Mouse (Mus musculus) heart, embryonic 13.5 days (tissue): ENCODE results near the gene Fzd10. TPM values are rescaled to one million over a fixed set of nuclear protein-coding genes. Genes with fewer than 3 reads are reported as not detected.

Experiments
- ATAC-seq: fragments of 200-750 bp; cut with Nextera tagmentation; 2 replicates; pipeline ENCODE4 v1.8.0; 2017; ENCODE audit warnings: moderate TSS enrichment; ENCODE audit not compliant: insufficient number of reproducible peaks, low FRiP score, low TSS enrichment; ENCODE audit errors: extremely low read depth
- H3K27ac ChIP-seq: fragments of 300-500 bp; sonication (generic); replicated peaks from 2 replicates; pipeline ENCODE4 v1.5.1; 2015; ENCODE audit warnings: moderate library complexity, mild to moderate bottlenecking, inconsistent platforms
- H3K27me3 ChIP-seq: fragments of 300-500 bp; sonication (generic); replicated peaks from 2 replicates; pipeline ENCODE4 v1.6.1; 2015; ENCODE audit warnings: mild to moderate bottlenecking, inconsistent platforms
- H3K36me3 ChIP-seq: fragments of 300-500 bp; sonication (generic); 2 replicates; pipeline ENCODE4 v1.6.1; 2015; ENCODE audit warnings: mild to moderate bottlenecking, inconsistent platforms
- H3K4me1 ChIP-seq: fragments of 300-500 bp; sonication (generic); 2 replicates; pipeline ENCODE4 v1.6.1; 2015; ENCODE audit warnings: inconsistent platforms
- H3K4me2 ChIP-seq: fragments of 300-500 bp; sonication (generic); 2 replicates; pipeline ENCODE4 v1.6.1; 2015; ENCODE audit warnings: inconsistent platforms, mild to moderate bottlenecking, moderate library complexity
- H3K4me3 ChIP-seq: fragments of 300-500 bp; sonication (generic); 2 replicates; pipeline ENCODE4 v1.5.1; 2015; ENCODE audit warnings: moderate library complexity, mild to moderate bottlenecking, inconsistent platforms
- H3K9ac ChIP-seq: fragments of 300-500 bp; sonication (generic); 2 replicates; pipeline ENCODE4 v1.6.1; 2015; ENCODE audit warnings: inconsistent platforms, mild to moderate bottlenecking, moderate library complexity
- H3K9me3 ChIP-seq: fragments of 300-500 bp; sonication (generic); 2 replicates; pipeline ENCODE4 v1.6.1; 2016; ENCODE audit warnings: inconsistent platforms
- WGBS: fragments of 180-500 bp; shearing (Covaris S2); methylation state at CpG from one replicate; pipeline ENCODE4 v1.1.7; 2015; ENCODE audit warnings: mixed read lengths; 5-methylcytosine and 5-hydroxymethylcytosine counted together
- polyA plus RNA-seq: library from polyadenylated mRNA; unstranded; fragments of >200 nt; fragmentation: Nextera tagmentation; extraction: Ambion mirVana; gene quantifications from 2 replicates; pipeline ENCODE4 v1.2.1, GENCODE M21; 2015

Fzd10 gene
- polyA plus RNA-seq, 1 experiment from 2014 or later = 0.39 TPM

DNA sequence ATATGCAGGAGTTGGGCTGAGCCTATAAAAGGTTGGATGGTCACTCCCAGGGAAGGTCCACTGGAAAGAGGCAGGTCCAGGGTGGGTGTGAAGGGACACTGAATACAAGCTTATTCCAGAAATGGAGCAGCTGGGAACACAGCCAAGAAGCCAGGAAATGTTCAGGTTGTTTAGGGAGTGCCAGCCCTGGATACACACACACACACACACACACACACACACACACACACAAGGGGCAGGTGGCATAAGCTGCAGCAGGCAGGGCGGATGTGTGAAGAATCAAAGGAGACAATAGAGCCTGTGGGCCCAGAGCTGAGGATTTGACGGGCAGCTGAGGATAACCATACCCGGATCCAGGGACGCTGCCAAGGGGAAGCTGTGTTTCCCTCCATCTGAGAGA lies 42.4 kb downstream of the Fzd10 start:
- ATAC-seq = no peak; the same call in 1 of the 2 replicates
- Histone ChIP-seq H3K36me3 (no peaks in the 10 kb centered on the region), H3K27me3 (no peaks in the 10 kb centered on the region; the same call in 1 of the 2 replicates)

DNA sequence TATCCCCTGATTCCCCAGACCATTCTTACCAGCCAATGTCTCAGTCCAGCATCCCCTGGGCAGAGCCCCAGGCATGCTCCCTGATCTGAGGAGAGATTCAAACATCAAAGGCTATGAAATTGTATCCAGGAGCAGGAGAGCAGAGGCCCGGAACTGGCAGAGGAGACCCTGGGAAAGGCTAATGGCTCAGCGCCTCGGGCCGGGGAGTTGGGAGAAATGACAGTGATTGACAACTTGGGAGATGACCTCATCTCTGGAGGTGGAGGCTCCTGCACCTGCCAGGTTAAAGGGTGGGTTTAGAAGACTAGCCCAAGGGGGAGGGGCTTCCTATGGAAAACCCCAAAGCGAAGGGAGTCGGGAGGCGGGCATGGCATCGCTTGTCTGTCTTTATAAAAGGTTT lies 45.1 kb downstream of the Fzd10 start:
- H3K27ac ChIP-seq = no peak overlapping the region
- H3K4me2 ChIP-seq = no peak overlapping the region
- 70% methylated on average over 8 of the region's 8 CpGs for WGBS
- no peak overlapping the region for H3K9ac ChIP-seq
- no peaks in the 10 kb centered on the region for H3K36me3 ChIP-seq
- H3K27me3 ChIP-seq = no peaks in the 10 kb centered on the region; the same call in 1 of the 2 replicates
- H3K4me1 ChIP-seq = no peaks in the 10 kb centered on the region
- no peak for ATAC-seq
- H3K4me3 ChIP-seq = no peak overlapping the region
- H3K9me3 ChIP-seq = no peaks in the 10 kb centered on the region

More for the DNA sequence above, 42.4 kb downstream of the Fzd10 start:
- no peaks in the 10 kb centered on the region for H3K9me3 ChIP-seq
- H3K4me2 ChIP-seq = no peak overlapping the region
- no peaks in the 10 kb centered on the region for H3K4me1 ChIP-seq
- H3K4me3 ChIP-seq = no peak overlapping the region
- H3K27ac ChIP-seq = no peak overlapping the region
- no peak overlapping the region for H3K9ac ChIP-seq
- WGBS = 62% methylated on average over 4 of the region's 4 CpGs

- WGBS = 72% methylated on average over 5 of the region's 5 CpGs
- H3K27me3 ChIP-seq = no peaks in the 10 kb centered on the region; the same call in 1 of the 2 replicates
- no peak overlapping the region for H3K27ac ChIP-seq
- ATAC-seq = no peak
- H3K9me3 ChIP-seq = no peaks in the 10 kb centered on the region
- H3K4me3 ChIP-seq = no peak overlapping the region
- H3K9ac ChIP-seq = no peak overlapping the region
- H3K36me3 ChIP-seq = no peaks in the 10 kb centered on the region
- no peaks in the 10 kb centered on the region for H3K4me1 ChIP-seq
- H3K4me2 ChIP-seq = no peak overlapping the region
These were observed 45.6 kb downstream of the Fzd10 start for GRCm38 (mm10) chr5:128646286-128646685.

DNA sequence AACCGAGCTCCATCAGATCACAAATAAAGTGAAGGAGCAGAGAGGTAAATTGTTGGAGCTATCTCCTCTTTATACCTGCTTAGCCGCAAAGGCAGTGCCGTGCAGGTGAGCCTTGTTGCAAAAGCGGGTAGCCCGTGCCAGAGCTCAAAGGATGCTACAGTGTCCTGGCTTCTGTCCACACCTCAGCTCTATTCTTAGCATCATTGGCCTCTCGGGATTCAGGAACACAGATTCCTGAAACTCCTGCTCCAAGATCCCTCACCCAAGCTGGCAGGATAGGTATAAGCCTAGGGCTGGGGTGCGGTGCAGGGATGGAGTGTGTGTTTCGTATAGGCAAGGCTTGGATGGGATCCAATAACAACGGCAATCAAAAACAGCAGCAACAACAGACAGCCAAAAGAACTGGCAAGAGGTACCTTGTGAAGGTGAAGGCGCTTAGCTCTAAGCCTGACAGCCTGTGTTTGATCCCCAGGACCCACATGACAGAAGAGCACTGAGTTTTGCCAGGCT lies 46.6 kb downstream of the Fzd10 start:
- H3K27me3 ChIP-seq = no peaks in the 10 kb centered on the region; the same call in 1 of the 2 replicates
- no peak overlapping the region for H3K4me2 ChIP-seq
- H3K4me1 ChIP-seq = no peaks in the 10 kb centered on the region
- no peak overlapping the region for H3K4me3 ChIP-seq
- H3K36me3 ChIP-seq = no peaks in the 10 kb centered on the region
- no peak overlapping the region for H3K9ac ChIP-seq
- no peaks in the 10 kb centered on the region for H3K9me3 ChIP-seq
- 57% methylated on average over 10 of the region's 10 CpGs for WGBS
- ATAC-seq = no peak
- no peak overlapping the region for H3K27ac ChIP-seq

DNA sequence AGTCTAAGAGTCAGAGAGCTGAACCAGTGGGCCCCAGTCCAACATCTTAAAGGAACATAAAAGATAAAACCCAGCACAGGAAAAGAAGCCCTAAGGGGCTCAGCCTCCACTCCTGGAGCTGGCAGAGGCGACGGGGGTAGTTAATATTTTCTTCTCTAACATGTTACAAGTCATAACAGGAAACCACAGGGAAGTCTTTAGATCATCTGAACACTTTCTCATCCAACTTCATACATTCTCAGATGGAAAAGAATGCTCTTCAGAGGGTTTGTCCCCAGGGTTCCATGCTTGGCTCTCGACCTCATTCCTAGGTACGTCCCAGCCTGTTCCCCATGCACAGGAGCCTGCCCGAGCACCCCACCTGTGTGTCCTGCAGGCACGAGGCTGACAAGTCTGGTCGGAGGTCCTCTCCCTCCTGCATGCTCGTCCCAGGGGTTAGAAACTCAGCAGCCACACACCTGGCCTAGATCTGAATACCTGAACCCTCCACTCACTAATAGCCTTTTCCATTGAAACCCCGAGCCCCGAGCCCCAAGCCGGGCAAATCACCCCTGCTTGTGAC lies 48.8 kb downstream of the Fzd10 start:
- Histone ChIP-seq H3K9ac (no peak overlapping the region), H3K4me1 (no peaks in the 10 kb centered on the region), H3K4me2 (no peak overlapping the region), H3K27ac (no peak overlapping the region), H3K27me3 (no peaks in the 10 kb centered on the region), H3K9me3 (no peaks in the 10 kb centered on the region), H3K4me3 (no peak overlapping the region), H3K36me3 (no peaks in the 10 kb centered on the region)
- no peak for ATAC-seq
- 68% methylated on average over 11 of the region's 11 CpGs for WGBS

Other genes starting within 250 kb of the Fzd10 start
- 0.08 and 0.11 TPM in 2 replicates for gene Tmem132d, start 167.8 kb upstream of the Fzd10 start, polyA plus RNA-seq
- gene Piwil1, start 101.7 kb downstream of the Fzd10 start, polyA plus RNA-seq = not detected in 2 replicates